Mouse (Mus musculus): ENCODE data around the gene Col4a6.

DNA sequence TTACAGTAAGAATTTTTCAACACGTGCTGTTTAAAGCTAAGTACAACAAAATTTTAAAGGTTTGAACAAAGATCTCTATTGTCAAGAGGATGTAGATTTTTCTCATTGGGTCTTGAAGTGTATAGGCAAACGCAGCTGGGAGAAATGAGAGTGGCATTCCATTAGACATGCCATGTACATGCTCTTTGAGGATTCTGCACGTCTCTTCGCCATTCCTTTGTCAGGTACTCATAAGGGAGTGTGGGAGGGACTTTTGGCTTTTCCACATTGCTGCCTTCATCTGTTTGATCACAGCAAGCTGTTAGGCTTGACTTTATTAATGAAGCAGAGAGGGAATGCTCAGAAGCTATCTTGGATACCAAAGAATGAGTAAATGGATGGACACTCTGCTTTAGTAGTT lies 20.7 kb upstream of the Col4a6 start:
- TF ChIP-seq POLR2A (IDR thresholded peaks at IDR 0.05; ENCODE audit: extremely low read depth, insufficient read depth, low read length) (no peak), CTCF (IDR thresholded peaks at IDR 0.05; ENCODE audit: extremely low read depth, insufficient read depth, low read length) (no peak)
